Mouse (Mus musculus): ENCODE measurements around the gene Pfkfb3.
"Not testable (repeated sequence)": the region's sequence is repeated elsewhere in the genome, so short reads cannot be mapped to it uniquely, and the experiment has no call there.

Gene Pfkfb3

DNA sequence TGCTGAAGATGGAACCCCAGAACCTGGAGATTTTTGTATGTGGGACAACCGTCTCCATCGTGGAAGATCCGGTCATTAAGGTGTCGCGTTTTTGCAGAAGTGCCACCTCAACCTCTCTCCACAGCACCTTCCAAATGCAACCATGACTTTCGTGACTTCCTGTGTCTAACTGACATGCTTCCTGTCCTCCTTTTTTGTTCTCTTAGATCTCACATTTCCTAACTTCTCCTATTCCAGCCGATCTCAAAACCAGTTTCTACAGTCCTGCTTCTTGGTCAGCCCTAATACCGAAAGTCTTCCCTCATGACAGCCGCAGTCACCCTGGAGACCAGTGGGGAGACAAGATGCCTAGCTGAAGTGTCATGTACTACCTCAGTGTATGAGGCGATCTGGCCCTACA, 5.4 kb downstream of the Pfkfb3 start:
- DNase-seq (ENCODE audit: low spot score): no peak

DNA sequence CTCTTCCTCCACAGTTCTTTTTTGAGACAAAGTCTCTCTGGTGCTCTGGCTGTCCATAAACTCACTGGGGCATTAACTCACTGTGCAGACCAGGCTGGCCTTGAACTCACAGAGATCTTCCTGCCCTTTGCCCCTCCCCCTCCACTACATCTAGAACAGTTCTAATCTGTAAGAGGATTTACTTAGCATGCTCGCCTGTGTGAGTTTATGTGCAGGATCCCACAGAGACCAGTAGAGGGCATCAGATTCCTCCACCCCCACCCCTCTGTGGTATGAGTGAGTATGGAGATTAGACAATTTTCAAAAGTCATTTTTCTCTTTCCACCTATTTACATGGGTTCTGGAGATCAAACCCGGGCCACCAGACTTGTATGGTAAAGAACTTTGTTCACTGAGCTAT, 6.3 kb downstream of the Pfkfb3 start:
- DNase-seq (ENCODE audit: low spot score): no peak

DNA sequence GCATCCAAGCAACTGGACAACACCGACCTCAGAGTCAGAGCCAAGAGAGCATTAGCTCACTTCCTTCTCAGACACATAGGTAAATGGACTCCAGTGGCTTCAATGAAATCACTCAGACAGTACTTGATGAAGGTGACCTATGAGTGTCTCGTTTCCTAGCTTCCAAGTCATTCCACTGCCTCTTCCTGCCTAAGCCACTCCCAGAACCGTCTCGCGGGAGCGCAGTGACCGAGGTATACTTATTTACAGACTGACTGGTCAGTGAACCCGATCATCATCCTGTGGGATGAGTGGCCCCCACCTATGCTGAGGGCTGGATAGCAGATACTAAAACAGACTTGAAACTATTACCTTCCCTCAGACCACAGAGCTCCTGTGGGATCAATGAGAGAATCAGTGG, 7.8 kb downstream of the Pfkfb3 start:
- DNase-seq (ENCODE audit: low spot score): no peak

- DNase-seq (ENCODE audit: low spot score): no peak
Measured at GRCm38 (mm10) chr2:11545380-11545779, 8.5 kb downstream of the Pfkfb3 start.

DNA sequence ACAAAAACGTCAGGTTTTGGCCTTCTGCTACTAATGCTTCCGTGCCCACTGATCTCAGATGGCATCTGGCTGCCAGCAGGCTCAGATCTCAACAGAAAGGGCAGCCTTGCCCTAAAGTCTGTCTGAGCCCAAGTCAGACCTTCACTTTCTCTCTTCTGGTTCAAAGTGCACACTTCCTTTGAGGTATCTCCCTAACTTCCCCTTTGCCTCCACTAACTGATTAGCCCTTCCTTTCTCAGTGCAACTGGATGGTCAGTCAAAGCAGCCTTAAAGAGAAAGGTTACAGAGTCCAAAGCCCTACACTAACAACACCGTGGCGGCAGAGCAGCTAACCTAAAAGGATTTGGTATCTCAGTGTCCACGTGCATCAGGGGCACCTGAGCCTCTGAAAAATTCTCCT, 9.5 kb downstream of the Pfkfb3 start:
- DNase-seq (ENCODE audit: low spot score): no peak

- DNase-seq (ENCODE audit: low spot score): no peak
Measured at GRCm38 (mm10) chr2:11543158-11543557, 10.7 kb downstream of the Pfkfb3 start.

DNA sequence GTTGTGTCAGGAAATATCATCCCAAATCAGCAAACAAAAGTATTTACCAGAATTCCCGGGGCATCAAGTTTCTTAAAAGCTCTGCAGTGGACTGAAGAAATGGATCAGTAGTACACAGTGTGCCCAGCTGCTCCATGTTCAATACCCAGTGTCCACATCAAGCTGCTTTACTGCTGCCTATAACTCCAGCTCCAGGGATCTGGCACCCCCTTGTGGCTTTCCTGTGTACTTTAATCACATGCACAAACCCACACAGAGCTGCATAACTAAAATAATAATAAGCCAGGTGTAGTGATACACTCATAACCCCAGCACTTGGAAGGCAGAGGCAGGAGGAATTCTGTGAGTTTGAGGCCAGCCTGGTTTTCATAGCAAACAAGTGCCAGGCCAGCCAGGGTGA, 11.2 kb downstream of the Pfkfb3 start:
- DNase-seq (ENCODE audit: low spot score): no peak

GRCm38 (mm10) chr2:11542121-11542520, 11.8 kb downstream of the Pfkfb3 start:
- DNase-seq (ENCODE audit: low spot score): no peak

- not testable (repeated sequence) for DNase-seq (ENCODE audit: low spot score)
Measured at GRCm38 (mm10) chr2:11541528-11541927, 12.3 kb downstream of the Pfkfb3 start.

DNA sequence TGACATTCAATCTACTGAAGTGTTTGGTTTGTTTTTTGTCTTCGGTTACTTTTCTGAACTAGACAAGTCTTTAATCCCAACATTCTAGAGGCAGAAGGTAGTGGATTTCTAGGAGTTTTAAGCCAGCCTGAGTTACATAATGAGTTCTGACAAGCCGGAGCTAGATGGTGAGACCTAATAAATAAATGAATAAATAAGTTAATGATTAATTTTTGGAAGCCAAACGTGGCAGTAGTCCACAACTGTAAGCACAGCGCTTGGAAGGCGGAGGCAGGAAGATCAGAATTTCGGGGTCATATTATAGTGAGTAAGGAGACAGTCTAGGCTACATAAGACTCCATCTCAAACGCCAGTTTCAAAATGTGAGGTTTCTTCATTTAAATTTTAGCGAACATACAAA, 17.9 kb downstream of the Pfkfb3 start:
- DNase-seq (ENCODE audit: low spot score): no peak

DNA sequence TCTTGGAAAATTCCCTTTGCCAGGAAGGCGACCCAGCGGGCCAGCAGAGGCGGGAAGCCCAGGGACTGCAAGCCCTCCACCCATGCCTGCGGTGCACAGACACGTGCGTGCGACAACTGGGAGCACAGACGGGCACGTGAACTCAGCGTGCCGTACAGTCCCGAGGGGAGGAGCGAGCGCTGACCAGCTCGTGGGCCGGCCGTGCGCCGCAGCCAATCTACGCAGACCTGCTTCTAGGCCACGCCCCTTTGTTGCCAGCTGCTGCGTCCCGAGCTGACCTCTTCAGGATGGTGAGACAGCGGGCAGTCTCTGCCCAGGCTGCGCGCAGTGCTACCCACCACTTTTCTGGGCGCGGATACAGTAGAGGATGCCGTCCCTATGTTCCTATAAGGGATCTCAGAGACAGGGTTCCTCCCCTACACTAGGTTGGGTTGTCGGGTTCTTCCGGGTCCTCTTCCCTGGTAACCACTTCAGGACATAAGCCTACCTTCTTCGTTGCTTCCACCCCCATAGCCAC, 18.4 kb downstream of the Pfkfb3 start:
- DNase-seq (ENCODE audit: low spot score): peak; percentile 78

DNA sequence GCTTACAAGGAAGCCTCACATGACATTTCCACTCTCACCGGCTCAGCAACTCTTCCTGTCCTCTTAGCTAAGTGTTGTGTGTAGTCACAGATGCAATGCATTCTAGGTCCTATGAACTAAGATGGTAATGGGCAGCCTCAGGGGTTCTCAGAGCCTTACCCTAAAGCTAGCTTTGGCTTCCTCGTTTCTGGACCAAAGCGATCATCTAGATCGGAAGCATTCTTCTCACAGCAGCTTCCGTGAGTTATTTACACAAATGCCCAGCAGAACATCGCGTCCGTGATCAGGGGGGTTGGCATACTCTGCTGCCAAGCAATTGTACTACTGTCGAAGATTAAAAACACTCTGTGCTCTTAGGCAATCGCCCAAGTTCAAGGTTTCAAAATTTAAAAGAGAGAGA, 19.1 kb downstream of the Pfkfb3 start:
- no peak for DNase-seq (ENCODE audit: low spot score)

DNA sequence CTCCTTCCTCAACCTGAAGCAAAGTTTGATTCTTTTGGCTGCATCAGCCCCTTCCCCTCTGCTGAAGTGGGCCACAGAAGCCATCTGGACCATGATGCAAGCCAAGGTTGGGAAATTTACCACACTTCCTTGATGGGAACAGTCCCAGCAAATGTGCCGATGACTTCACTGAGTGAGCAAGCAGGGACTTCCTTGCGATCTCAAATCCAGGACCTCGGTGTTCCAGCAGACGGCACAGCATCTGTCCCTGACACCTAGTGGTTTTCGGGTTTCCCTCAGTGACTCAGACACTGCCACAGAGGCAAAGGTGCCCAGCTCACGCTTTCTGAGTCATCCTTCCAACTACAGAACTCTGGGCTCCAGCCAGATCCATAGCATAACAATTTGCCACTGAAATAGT, 23.8 kb downstream of the Pfkfb3 start:
- DNase-seq (ENCODE audit: low spot score): no peak

- no peak for DNase-seq (ENCODE audit: low spot score)
Measured at GRCm38 (mm10) chr2:11526063-11526462, 27.8 kb downstream of the Pfkfb3 start.

DNA sequence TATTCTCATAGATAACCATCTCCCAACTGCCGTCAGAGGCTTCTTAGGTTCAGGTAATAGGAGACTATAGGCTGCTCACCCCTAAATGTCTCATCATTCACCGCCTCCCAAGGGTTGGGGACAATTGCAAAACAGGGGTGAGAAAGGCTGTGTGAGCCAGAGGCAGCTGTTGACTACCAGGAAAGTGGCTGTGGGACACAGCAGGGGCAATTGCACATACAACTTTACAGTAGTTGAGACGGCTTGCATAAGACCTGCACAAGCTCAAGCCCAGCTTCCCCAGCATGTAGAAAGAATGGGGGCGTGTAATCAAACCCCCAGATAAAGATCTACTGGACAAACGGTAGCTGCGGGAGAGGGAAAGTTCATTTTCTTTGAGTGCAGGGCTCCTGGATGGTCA, 29.1 kb downstream of the Pfkfb3 start:
- no peak for DNase-seq (ENCODE audit: low spot score)

DNA sequence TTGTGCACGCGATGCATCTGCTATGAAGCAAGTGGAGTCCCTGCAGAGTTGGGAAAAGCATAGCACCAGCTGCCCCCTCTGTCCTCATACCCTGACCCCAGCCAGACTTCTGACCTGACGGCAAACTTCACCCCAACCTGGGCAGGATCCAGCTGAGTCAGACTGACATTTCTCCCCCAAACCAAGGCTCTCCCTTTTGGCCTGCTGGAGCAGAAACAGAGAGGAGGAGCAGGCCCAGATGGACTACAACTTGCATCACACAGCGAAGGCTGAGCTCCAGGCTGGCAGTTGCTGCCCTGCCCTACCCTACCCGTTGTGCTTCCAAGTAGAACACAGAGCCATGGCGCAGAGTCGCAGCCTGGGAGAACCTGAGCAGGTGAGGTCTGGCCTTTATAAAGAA, 32.1 kb downstream of the Pfkfb3 start:
- DNase-seq (ENCODE audit: low spot score): no peak

DNA sequence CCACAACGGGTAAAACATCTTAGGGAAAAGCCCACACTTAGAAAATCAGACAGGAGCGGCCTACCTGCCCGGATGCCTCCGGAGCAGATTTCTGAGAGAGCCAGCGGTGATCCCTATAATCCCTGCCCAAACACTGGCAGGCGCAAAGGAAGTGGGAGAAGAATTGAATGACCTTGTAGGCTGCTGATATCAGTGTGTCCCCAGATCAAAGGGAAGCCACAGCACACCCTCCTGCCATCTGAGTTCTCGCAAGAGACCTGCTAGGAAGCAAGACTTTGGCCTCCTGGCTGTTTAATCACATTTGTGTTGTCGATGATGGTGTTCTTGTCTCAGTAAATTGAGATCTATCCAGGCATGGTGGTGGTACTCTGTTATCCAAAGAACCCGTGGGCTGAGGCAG, 33.1 kb downstream of the Pfkfb3 start:
- DNase-seq (ENCODE audit: low spot score): no peak

GRCm38 (mm10) chr2:11515828-11516227, 38.0 kb downstream of the Pfkfb3 start:
- DNase-seq (ENCODE audit: low spot score): no peak

DNA sequence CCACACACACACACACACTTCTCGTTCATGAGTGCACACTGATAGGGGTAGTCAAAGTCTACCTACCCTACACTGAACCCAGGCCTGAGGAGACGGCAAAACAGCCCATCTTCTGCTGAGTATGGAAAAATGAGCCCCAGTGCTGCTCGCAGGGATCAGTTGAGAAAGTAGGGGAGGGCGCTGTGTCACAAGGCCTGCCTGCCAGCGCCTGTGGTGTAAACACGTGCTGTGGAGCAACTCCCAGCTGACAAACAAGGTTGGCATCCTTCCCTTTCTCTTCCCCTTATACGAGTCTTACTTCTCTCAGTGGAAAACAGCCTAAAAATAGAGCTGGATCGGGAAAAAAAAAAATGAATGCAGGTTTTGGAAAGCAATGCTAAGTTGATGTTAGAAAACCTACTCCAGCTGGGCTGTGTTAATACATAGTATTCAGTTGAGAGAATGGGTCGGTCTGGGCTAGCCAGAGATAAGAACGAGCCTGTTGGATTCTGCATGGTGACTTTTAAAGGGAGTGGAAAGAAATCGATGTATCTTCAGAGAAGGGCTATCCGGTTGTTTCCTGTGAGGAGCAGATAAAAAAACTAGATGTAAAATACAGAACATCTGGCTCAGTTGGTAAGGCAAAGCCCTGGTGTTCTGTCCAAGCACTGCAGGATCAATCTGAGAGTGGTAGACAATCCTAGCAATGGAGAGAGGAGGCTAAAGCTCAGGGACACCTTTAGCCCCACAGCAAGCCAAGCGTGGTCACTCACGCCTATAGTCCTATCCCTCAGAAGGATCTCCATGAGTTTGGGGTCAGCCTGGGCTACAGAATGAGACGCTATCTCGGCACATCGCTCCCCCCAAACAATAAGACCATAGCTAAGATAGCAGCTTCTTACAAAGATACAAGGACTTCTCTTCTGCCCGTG, 40.6 kb downstream of the Pfkfb3 start:
- no peak for DNase-seq (ENCODE audit: low spot score)

GRCm38 (mm10) chr2:11512127-11512526, 41.8 kb downstream of the Pfkfb3 start:
- no peak for DNase-seq (ENCODE audit: low spot score)

DNA sequence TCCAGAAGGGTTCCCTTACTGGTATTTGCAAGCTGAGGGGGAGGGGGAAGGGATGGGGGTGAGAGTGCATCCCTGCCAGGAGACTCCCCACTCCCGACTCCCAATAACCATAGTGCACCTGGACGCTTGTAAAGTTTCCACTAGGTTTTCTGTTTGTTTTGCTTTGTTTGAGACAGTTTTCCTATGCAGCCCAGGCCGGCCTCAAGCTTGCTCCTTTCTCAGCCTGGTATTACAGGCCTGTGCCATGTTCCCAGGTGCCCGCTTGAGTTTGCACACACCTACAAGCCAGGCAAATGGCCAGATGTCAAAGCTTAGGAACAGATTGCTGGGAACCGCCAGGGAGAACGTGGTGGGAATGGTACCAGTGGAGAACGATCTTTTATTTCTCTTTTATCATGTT, 50.1 kb downstream of the Pfkfb3 start:
- no peak for DNase-seq (ENCODE audit: low spot score)

- no peak for DNase-seq (ENCODE audit: low spot score)
Measured at GRCm38 (mm10) chr2:11502901-11503431, 50.9 kb downstream of the Pfkfb3 start.

- DNase-seq (ENCODE audit: low spot score): no peak
Measured at GRCm38 (mm10) chr2:11502255-11502765, 51.6 kb downstream of the Pfkfb3 start.

Data from urinary bladder, postnatal 10 days (tissue).